11 mouse cellular contexts compared by ENCODE assay signal in genomic region chr2:33176921-33177320, GRCm38 (mm10). TPM values are rescaled to one million over a fixed set of nuclear protein-coding genes. Genes with fewer than 3 reads are reported as not detected.
DNase-seq lines count a peak whose midpoint lies in the region; ATAC-seq and TF ChIP-seq lines count a peak whose summit lies in the region.
"Had no signal": no experiment of that assay in that cellular context is flagged by ENCODE, and none has a peak within 500 bp of the region (broad histone marks: within the 10 kb centered on the region; RNA-seq: fewer than 3 reads in every experiment).

No protein-coding gene starts in this region.

- ATAC-seq in midbrain, embryonic 14.5 days (ENCODE audit: low FRiP score, low TSS enrichment), result no peak
- ATAC-seq in midbrain, embryonic 13.5 days, result no peak
- ATAC-seq in stomach, embryonic 16.5 days (ENCODE audit: insufficient read depth, low FRiP score), result no peak

- peak overlapping the region; percentile 34 for H3K27ac ChIP-seq in heart, adult 2 months
- peak overlapping the region; percentile 21; the same call in 1 of the 2 replicates for H3K27ac ChIP-seq in midbrain, embryonic 14.5 days (replicated peaks; ENCODE audit: low read depth, low read length)
- no peak overlapping the region for H3K27ac ChIP-seq in midbrain, embryonic 13.5 days
- peak overlapping the region; percentile 68 for H3K27ac ChIP-seq in stomach, embryonic 16.5 days (ENCODE audit: low read length)
- H3K27ac ChIP-seq: forebrain, embryonic 12.5 days had no signal

- no peaks in the 10 kb centered on the region for H3K27me3 ChIP-seq in heart, adult 2 months (ENCODE audit: control insufficient read depth, insufficient read depth, low read length)
- no peaks in the 10 kb centered on the region for H3K27me3 ChIP-seq in midbrain, embryonic 14.5 days (ENCODE audit: control insufficient read depth, insufficient read depth, low read length)
- no peaks in the 10 kb centered on the region for H3K27me3 ChIP-seq in midbrain, embryonic 13.5 days
- no peaks in the 10 kb centered on the region for H3K27me3 ChIP-seq in stomach, embryonic 16.5 days (ENCODE audit: control insufficient read depth, insufficient read depth, low read length)
- H3K27me3 ChIP-seq: forebrain, embryonic 12.5 days had no signal

- no peak for TF ChIP-seq CTCF in heart, adult 2 months (IDR thresholded peaks at IDR 0.05)

- H3K4me2 ChIP-seq in midbrain, embryonic 14.5 days (ENCODE audit: low read length), result no peak overlapping the region
- H3K4me2 ChIP-seq in midbrain, embryonic 13.5 days (replicated peaks), result no peak overlapping the region
- H3K4me2 ChIP-seq in stomach, embryonic 16.5 days (ENCODE audit: low read depth, low read length), result no peak overlapping the region
- H3K4me2 ChIP-seq: forebrain, embryonic 12.5 days had no signal

- no peak overlapping the region for H3K4me3 ChIP-seq in heart, adult 2 months
- H3K4me3 ChIP-seq in midbrain, embryonic 14.5 days (replicated peaks; ENCODE audit: low read depth, low read length), result no peak overlapping the region
- no peak overlapping the region for H3K4me3 ChIP-seq in midbrain, embryonic 13.5 days (replicated peaks)
- H3K4me3 ChIP-seq in stomach, embryonic 16.5 days (replicated peaks; ENCODE audit: low read length), result no peak overlapping the region
- H3K4me3 ChIP-seq: forebrain, embryonic 12.5 days; megakaryocyte, embryonic 14.5 days had no signal

- intact Hi-C loops in heart, adult 2 months (cut with DNase I), result no loop called here

- H3K36me3 ChIP-seq in heart, adult 2 months (ENCODE audit: control insufficient read depth, insufficient read depth, low read length), result no peaks in the 10 kb centered on the region
- H3K36me3 ChIP-seq in midbrain, embryonic 14.5 days (ENCODE audit: control insufficient read depth, insufficient read depth, low read length), result peaks cover 21% of the 10 kb centered on the region
- peaks cover 22% of the 10 kb centered on the region for H3K36me3 ChIP-seq in midbrain, embryonic 13.5 days
- no peaks in the 10 kb centered on the region for H3K36me3 ChIP-seq in stomach, embryonic 16.5 days (ENCODE audit: control insufficient read depth, insufficient read depth, low read length)

- DNase-seq in heart, adult 2 months, result no peak
- no peak for DNase-seq in heart, adult 11 months
- peak; percentile 25 for DNase-seq in midbrain, embryonic 14.5 days
- DNase-seq in induced T-regulatory cell, adult 2 months (ENCODE audit: low read depth), result peak; percentile 26
- no peak for DNase-seq in embryo, embryonic 10 days (ENCODE audit: low spot score)
- no peak for DNase-seq in adrenal gland, postnatal 25 days
- DNase-seq: cerebellum, postnatal 36 days had no signal

- no peak overlapping the region for H3K9ac ChIP-seq in heart, adult 2 months (ENCODE audit: low read depth, low read length)
- H3K9ac ChIP-seq in midbrain, embryonic 14.5 days (replicated peaks; ENCODE audit: low read length), result no peak overlapping the region
- no peak overlapping the region for H3K9ac ChIP-seq in midbrain, embryonic 13.5 days (replicated peaks)
- peak overlapping the region; percentile 23; the same call in 1 of the 2 replicates for H3K9ac ChIP-seq in stomach, embryonic 16.5 days (ENCODE audit: low read length)
- H3K9ac ChIP-seq: forebrain, embryonic 12.5 days had no signal

- H3K4me1 ChIP-seq in heart, adult 2 months (ENCODE audit: control insufficient read depth, insufficient read depth, low read length), result peaks cover 16% of the 10 kb centered on the region
- H3K4me1 ChIP-seq in midbrain, embryonic 14.5 days (ENCODE audit: control insufficient read depth, insufficient read depth, low read length), result peaks cover 32% of the 10 kb centered on the region
- H3K4me1 ChIP-seq in midbrain, embryonic 13.5 days (replicated peaks), result peaks cover 38% of the 10 kb centered on the region
- H3K4me1 ChIP-seq in stomach, embryonic 16.5 days (ENCODE audit: control insufficient read depth, insufficient read depth, low read length), result peaks cover 24% of the 10 kb centered on the region

- H3K79me2 ChIP-seq in heart, adult 2 months (replicated peaks; ENCODE audit: control insufficient read depth, insufficient read depth, low read length), result no peaks in the 10 kb centered on the region

- no peak for TF ChIP-seq EP300 in heart, adult 2 months (IDR thresholded peaks at IDR 0.05; ENCODE audit: insufficient read depth, low read depth, low read length)

- 38% methylated on average over 2 of the region's 2 CpGs for WGBS in heart, adult 2 months
- 36% methylated on average over 2 of the region's 2 CpGs for WGBS in midbrain, embryonic 14.5 days
- 43% methylated on average over 2 of the region's 2 CpGs for WGBS in midbrain, embryonic 13.5 days
- WGBS in stomach, embryonic 16.5 days, result 76% methylated on average over 2 of the region's 2 CpGs

- no peak for TF ChIP-seq POLR2A in heart, adult 2 months (IDR thresholded peaks at IDR 0.05; ENCODE audit: insufficient read depth, low read depth, low read length)

- H3K9me3 ChIP-seq in midbrain, embryonic 14.5 days (ENCODE audit: control insufficient read depth, low read length), result no peaks in the 10 kb centered on the region
- no peaks in the 10 kb centered on the region for H3K9me3 ChIP-seq in midbrain, embryonic 13.5 days
- H3K9me3 ChIP-seq in stomach, embryonic 16.5 days (replicated peaks; ENCODE audit: control insufficient read depth, low read length), result no peaks in the 10 kb centered on the region
- H3K9me3 ChIP-seq: forebrain, embryonic 12.5 days; megakaryocyte, embryonic 14.5 days had no signal

RNA-seq across cellular contexts. Expression of gene Angptl2, which starts 38.9 kb away (rescaled TPM):
- 10 to 100 TPM; 45.3 to 46.2 TPM for total RNA-seq in heart, adult 2 months (2021)
- 91.4 and 128 TPM in 2 replicates for polyA plus RNA-seq in heart, adult 2 months (2012; rRNA removed)
- polyA plus RNA-seq in midbrain, embryonic 14.5 days (2014; fragmentation: Nextera tagmentation; extraction: Ambion mirVana), result 2.1 and 10.1 TPM in 2 replicates
- 14.8 and 15.5 TPM in 2 replicates for polyA plus RNA-seq in midbrain, embryonic 13.5 days (2015; fragmentation: Nextera tagmentation; extraction: Ambion mirVana)
- polyA plus RNA-seq in stomach, embryonic 16.5 days (2015; fragmentation: Nextera tagmentation; extraction: Ambion mirVana), result 59.5 and 69.6 TPM in 2 replicates
- total RNA-seq in adrenal gland, postnatal 25 days (2021), result 21.2 and 23.6 TPM in 2 replicates

RNA-seq across cellular contexts. Expression of gene Garnl3, which starts 45.5 kb away (rescaled TPM):
- 1 to 10 TPM; 3.6 to 3.8 TPM for total RNA-seq in heart, adult 2 months (2021)
- 1.9 and 2.3 TPM in 2 replicates for polyA plus RNA-seq in heart, adult 2 months (2012; rRNA removed)
- polyA plus RNA-seq in midbrain, embryonic 14.5 days (2014; fragmentation: Nextera tagmentation; extraction: Ambion mirVana), result 44.4 and 51.1 TPM in 2 replicates
- 22.9 and 24.2 TPM in 2 replicates for polyA plus RNA-seq in midbrain, embryonic 13.5 days (2015; fragmentation: Nextera tagmentation; extraction: Ambion mirVana)
- 14.1 and 16.6 TPM in 2 replicates for polyA plus RNA-seq in stomach, embryonic 16.5 days (2015; fragmentation: Nextera tagmentation; extraction: Ambion mirVana)
- 17.3 and 19.2 TPM in 2 replicates for total RNA-seq in adrenal gland, postnatal 25 days (2021)

Comparison
In these comparisons a context has a peak if more than half of its experiments do, and no peak if none do; other contexts are left out.
1. DNase-seq: peak in midbrain, embryonic 14.5 days (single experiment) and induced T-regulatory cell, adult 2 months (single experiment); none in heart, adult 2 months (0 of 2), heart, adult 11 months (single experiment), embryo, embryonic 10 days (single experiment) and adrenal gland, postnatal 25 days (single experiment).